Mouse (Mus musculus) intestine, embryonic 16.5 days (tissue): ENCODE data around the gene Fxyd7. TPM values are rescaled to one million over a fixed set of nuclear protein-coding genes. Genes with fewer than 3 reads are reported as not detected.
A peak's percentile ranks its signal among the peaks of the same experiment; 100 is the strongest.

Experiments used
- ATAC-seq: fragments of 200-750 bp; cut with Nextera tagmentation; 2 replicates; pipeline ENCODE4 v1.8.0; 2017; ENCODE audit warnings: moderate TSS enrichment, moderate library complexity
- H3K27ac ChIP-seq: fragments of 300-500 bp; sonication (generic); 2 replicates; pipeline ENCODE4 v1.5.1; 2014; ENCODE audit warnings: mild to moderate bottlenecking, low read length
- H3K27me3 ChIP-seq: fragments of 300-500 bp; sonication (generic); replicated peaks from 2 replicates; pipeline ENCODE4 v1.6.1; 2014; ENCODE audit warnings: low read length, control low read depth, mixed read lengths; ENCODE audit not compliant: control insufficient read depth, insufficient read depth
- H3K36me3 ChIP-seq: fragments of 300-500 bp; sonication (generic); 2 replicates; pipeline ENCODE4 v1.6.1; 2014; ENCODE audit warnings: low read length, control low read depth; ENCODE audit not compliant: control insufficient read depth, insufficient read depth
- H3K4me1 ChIP-seq: fragments of 300-500 bp; sonication (generic); 2 replicates; pipeline ENCODE4 v1.6.1; 2014; ENCODE audit warnings: low read length, control low read depth, mixed read lengths; ENCODE audit not compliant: control insufficient read depth, insufficient read depth
- H3K4me2 ChIP-seq: fragments of 300-500 bp; sonication (generic); 2 replicates; pipeline ENCODE4 v1.6.1; 2014; ENCODE audit warnings: low read depth, low read length, control low read depth
- H3K4me3 ChIP-seq: fragments of 300-500 bp; sonication (generic); 2 replicates; pipeline ENCODE4 v1.5.1; 2014; ENCODE audit warnings: mild to moderate bottlenecking, low read length
- H3K9ac ChIP-seq: fragments of 300-500 bp; sonication (generic); 2 replicates; pipeline ENCODE4 v1.6.1; 2014; ENCODE audit warnings: low read depth, low read length
- H3K9me3 ChIP-seq: fragments of 300-500 bp; sonication (generic); 2 replicates; pipeline ENCODE4 v1.6.1; 2016; ENCODE audit warnings: low read length, control low read depth; ENCODE audit not compliant: control insufficient read depth
- WGBS: fragments of 180-500 bp; shearing (Covaris S2); extraction: QIAGEN DNeasy Blood & Tissue Kit; methylation state at CpG from one replicate; pipeline ENCODE4 v1.1.7; 2014; 5-methylcytosine and 5-hydroxymethylcytosine counted together
- polyA plus RNA-seq: library from polyadenylated mRNA; unstranded; fragments of >200 nt; fragmentation: Nextera tagmentation; extraction: Ambion mirVana; gene quantifications from 2 replicates; pipeline ENCODE4 v1.2.1, GENCODE M21; 2015

Fxyd7 gene
- polyA plus RNA-seq, 1 experiment from 2014 or later = 22.0 TPM

DNA sequence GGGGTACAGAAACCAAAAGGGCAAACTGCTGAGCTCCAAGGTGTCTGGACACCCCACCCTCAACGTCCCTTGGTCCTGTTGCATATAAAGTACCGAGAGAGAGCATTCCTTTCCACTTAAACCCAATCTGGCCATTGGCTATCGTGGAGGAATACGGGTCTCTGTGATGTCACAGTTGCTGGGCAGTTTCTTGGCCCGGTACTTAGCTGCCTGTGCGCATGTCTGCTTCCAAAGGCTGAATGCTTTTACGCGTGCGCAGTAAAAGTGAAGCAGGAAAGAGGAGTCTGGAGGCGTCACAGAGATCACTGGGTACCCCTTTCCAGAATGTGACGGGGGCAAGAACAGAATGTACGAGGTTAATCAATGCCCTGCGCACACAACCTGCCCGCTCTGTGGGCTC lies 18.2 kb upstream of the Fxyd7 start:
- 82% methylated on average over 14 of the region's 14 CpGs for WGBS
- Histone ChIP-seq H3K9me3 (no peaks in the 10 kb centered on the region), H3K36me3 (no peaks in the 10 kb centered on the region), H3K9ac (no peak overlapping the region), H3K4me1 (peaks cover 19% of the 10 kb centered on the region), H3K4me3 (no peak overlapping the region), H3K4me2 (no peak overlapping the region), H3K27ac (no peak overlapping the region), H3K27me3 (no peaks in the 10 kb centered on the region)
- no peak for ATAC-seq

DNA sequence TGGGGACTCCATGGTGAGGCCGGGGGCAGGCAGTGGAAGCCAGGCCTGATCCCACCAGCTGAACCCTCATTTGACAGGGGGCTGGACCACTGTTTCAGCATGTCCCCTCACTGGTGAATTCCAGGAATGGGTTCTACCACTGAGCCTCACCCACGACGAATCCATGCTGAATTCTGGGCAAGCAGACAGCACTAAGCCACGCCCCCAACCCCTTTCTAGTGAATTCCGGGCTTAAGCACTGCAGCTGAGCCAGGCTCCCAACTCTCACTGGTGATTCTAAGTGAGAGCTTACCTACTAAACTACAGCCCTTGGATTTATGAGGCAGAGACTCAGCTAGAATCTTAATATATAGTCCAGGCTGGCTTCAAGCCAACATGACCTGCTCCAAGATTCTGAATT lies 16.6 kb upstream of the Fxyd7 start:
- Histone ChIP-seq H3K36me3 (no peaks in the 10 kb centered on the region), H3K9me3 (no peaks in the 10 kb centered on the region), H3K4me3 (no peak overlapping the region), H3K9ac (no peak overlapping the region), H3K27ac (no peak overlapping the region), H3K4me2 (no peak overlapping the region), H3K27me3 (no peaks in the 10 kb centered on the region), H3K4me1 (peaks cover 14% of the 10 kb centered on the region)
- no peak for ATAC-seq
- WGBS = 36% methylated on average over 5 of the region's 5 CpGs

DNA sequence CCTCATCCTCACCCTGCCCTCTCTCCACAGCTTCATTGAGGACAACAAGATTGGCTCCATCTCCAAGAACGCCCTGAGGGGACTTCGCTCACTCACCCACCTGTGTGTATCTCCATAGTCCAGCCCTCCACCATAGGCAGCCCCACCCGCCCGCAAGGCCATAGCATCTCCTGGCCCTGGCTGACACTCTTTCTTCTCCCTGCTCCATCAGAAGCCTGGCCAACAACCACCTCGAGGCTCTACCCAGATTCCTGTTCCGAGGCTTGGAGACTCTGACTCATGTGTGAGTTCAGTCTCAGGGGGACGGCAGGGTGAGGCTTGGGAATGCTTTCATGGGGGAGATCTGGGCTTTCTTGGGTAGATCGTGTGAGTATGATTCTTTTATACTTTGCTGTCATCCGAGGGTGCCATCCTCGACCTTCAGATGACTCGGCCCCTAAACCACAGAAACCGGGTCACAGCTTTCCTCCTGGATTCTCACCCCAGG lies 11.8 kb upstream of the Fxyd7 start:
- WGBS = 85% methylated on average over 12 of the region's 12 CpGs
- H3K27me3 ChIP-seq = no peaks in the 10 kb centered on the region
- H3K27ac ChIP-seq = no peak overlapping the region
- no peak overlapping the region for H3K4me2 ChIP-seq
- 0 out of 2 replicates have a peak, but pooled peaks cover 3% of the 10 kb centered on the region for H3K4me1 ChIP-seq
- ATAC-seq = no peak
- no peaks in the 10 kb centered on the region for H3K9me3 ChIP-seq
- H3K36me3 ChIP-seq = no peaks in the 10 kb centered on the region
- no peak overlapping the region for H3K9ac ChIP-seq
- no peak overlapping the region for H3K4me3 ChIP-seq

DNA sequence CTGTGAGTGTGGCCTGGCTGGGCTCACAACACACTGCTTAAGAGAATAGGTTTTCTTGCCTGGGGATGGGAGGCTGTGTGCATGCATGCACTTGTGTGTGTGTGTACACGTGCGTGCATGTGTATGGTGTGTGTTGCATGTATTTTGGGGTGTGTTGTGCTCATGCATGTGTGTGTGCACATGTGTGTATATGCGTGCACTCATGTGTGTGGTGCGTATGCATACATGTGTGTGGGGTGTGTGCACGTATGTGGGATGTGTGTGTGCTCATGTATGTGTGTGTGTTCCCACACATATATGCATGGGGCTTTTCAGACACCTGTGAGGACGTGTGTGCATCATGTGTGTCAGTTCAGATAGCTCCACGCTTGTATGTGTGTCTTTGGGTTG lies 9.3 kb upstream of the Fxyd7 start:
- Histone ChIP-seq H3K9me3 (no peaks in the 10 kb centered on the region), H3K36me3 (no peaks in the 10 kb centered on the region), H3K27me3 (no peaks in the 10 kb centered on the region), H3K4me3 (no peak overlapping the region), H3K4me1 (no peaks in the 10 kb centered on the region; the same call in 1 of the 2 replicates), H3K27ac (no peak overlapping the region), H3K4me2 (no peak overlapping the region), H3K9ac (no peak overlapping the region)
- no peak for ATAC-seq
- 83% methylated on average over 7 of the region's 7 CpGs for WGBS

DNA sequence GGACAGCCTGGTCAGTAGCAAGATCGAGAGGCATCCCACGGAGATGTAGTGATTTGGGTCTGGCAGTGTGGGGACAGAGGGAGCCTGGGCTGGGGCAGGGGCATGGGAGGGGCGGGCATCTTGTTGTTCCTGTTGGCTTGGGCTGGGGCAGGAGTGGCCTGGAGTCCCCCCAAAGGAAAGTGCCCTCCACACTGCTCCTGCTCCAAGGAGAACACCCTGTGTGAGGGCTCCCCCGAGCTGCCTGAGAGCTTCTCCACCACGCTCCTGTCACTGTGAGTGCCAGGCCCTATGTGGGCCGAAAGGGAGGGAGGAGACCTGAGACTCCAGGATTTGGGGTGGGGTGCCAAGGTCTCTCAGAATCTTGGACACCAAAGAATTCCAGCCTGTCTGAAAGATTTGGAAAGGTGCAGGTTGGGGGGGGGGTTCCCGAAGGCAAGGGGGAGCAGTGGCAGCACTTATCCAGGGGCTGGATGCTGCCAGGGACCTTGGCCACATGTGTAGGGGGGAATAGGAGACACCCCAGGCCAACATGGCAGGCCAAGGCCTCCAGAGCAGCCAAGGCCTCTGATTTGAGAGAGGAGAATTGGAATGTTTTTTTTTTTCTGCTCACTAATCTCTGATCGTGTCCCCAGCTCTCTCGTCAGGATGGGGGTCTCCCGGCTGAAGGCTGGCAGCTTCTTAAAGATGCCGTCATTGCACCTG lies 8.8 kb upstream of the Fxyd7 start:
- no peaks in the 10 kb centered on the region for H3K27me3 ChIP-seq
- H3K9ac ChIP-seq = 0 out of 2 replicates have a peak overlapping the region, but pooled peaks have one; percentile 14
- peaks cover 5% of the 10 kb centered on the region; the same call in 1 of the 2 replicates for H3K4me1 ChIP-seq
- H3K36me3 ChIP-seq = no peaks in the 10 kb centered on the region
- no peak overlapping the region for H3K4me3 ChIP-seq
- WGBS = 75% methylated on average over 11 of the region's 11 CpGs
- no peak overlapping the region for H3K27ac ChIP-seq
- no peak for ATAC-seq
- H3K4me2 ChIP-seq = no peak overlapping the region
- no peaks in the 10 kb centered on the region for H3K9me3 ChIP-seq

DNA sequence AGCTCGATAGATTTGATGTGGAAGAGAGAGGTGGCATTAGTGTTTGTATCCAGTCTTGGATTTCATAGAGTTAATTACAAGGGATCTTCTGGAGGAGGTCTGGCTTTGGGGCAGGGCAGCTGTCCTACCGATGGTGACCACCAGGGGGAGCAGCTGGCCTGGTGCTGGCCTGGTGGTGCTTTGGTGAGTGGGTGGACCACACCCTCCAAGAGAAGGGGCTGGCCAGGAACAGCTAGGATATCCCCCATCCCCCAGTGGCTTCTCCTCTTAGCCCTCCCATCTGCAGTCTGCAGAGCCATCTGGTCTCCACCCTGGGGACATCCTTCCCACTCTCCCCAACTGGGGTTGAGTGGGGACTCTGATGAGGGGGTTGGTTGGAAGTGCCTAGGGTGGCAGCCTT lies 7.8 kb upstream of the Fxyd7 start, which contains the start of gene Lgi4:
Gene Lgi4 (plus strand): TSS at position 235 of the 400 bp plus-strand sequence.
- H3K27ac ChIP-seq = peak within 1 kb of the TSS; percentile 37; the same call in 1 of the 2 replicates
- WGBS = 3% methylated on average over 2 of the region's 2 CpGs
- H3K9ac ChIP-seq = 0 out of 2 replicates have a peak within 1 kb of the TSS, but pooled peaks have one; percentile 14
- ATAC-seq = peak; percentile 40
- H3K4me3 ChIP-seq = no peak within 1 kb of the TSS
- H3K4me2 ChIP-seq = no peak within 1 kb of the TSS
- H3K36me3 ChIP-seq = no peaks in the 10 kb centered on the region
- peaks cover 13% of the 10 kb centered on the region for H3K4me1 ChIP-seq
- H3K9me3 ChIP-seq = no peaks in the 10 kb centered on the region
- H3K27me3 ChIP-seq = 0 out of 2 replicates have a peak, but pooled peaks cover under 1% of the 10 kb centered on the region

DNA sequence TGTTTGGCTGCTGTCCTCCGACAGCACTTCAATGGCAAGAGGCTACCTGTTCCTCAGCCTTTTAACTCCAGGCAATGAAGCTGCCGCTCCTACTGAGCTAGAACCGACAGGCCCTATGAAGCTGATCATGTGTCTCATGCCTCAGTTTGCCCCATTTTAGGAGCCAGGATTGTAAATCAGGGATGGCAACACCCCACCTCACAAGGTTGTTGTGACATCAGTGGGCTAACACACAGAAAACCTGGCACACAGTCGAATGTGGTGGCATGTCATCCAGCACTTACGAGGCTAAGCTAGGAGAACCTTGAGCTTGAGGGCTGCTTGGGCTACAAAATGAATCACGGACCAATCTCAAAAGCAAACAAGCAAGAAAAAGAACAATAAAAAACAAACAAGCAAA lies 6.9 kb upstream of the Fxyd7 start:
- no peak overlapping the region for H3K9ac ChIP-seq
- H3K4me3 ChIP-seq = no peak overlapping the region
- H3K27ac ChIP-seq = no peak overlapping the region
- peaks cover 8% of the 10 kb centered on the region for H3K27me3 ChIP-seq
- ATAC-seq = no peak
- H3K9me3 ChIP-seq = no peaks in the 10 kb centered on the region
- H3K36me3 ChIP-seq = no peaks in the 10 kb centered on the region
- peaks cover 16% of the 10 kb centered on the region for H3K4me1 ChIP-seq
- no peak overlapping the region for H3K4me2 ChIP-seq
- WGBS = 88% methylated on average over 6 of the region's 6 CpGs

DNA sequence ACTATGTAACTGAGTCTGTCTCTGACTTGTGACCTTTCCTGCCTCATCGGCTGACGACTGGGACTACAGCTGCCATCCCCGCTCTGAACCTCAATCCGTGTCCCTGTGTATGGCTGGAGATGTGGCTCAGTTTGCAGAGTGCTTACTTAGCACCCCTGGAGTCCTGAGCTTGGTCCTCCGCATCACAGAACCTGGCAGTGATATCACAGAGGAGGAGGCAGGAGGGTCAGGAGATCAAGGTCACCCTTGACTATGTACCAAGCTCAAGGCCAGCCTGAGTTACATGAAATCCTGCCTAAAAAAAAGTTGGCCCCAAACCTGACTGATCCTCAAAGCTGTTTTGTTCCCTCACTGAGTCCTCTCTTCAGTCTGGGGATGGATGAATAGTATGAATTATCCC lies 6.5 kb upstream of the Fxyd7 start:
- H3K27ac ChIP-seq = no peak overlapping the region
- H3K36me3 ChIP-seq = no peaks in the 10 kb centered on the region
- 71% methylated on average over 5 of the region's 5 CpGs for WGBS
- no peak overlapping the region for H3K4me3 ChIP-seq
- ATAC-seq = no peak
- H3K4me1 ChIP-seq = peaks cover 19% of the 10 kb centered on the region
- H3K4me2 ChIP-seq = no peak overlapping the region
- peaks cover 13% of the 10 kb centered on the region for H3K27me3 ChIP-seq
- no peak overlapping the region for H3K9ac ChIP-seq
- H3K9me3 ChIP-seq = no peaks in the 10 kb centered on the region

DNA sequence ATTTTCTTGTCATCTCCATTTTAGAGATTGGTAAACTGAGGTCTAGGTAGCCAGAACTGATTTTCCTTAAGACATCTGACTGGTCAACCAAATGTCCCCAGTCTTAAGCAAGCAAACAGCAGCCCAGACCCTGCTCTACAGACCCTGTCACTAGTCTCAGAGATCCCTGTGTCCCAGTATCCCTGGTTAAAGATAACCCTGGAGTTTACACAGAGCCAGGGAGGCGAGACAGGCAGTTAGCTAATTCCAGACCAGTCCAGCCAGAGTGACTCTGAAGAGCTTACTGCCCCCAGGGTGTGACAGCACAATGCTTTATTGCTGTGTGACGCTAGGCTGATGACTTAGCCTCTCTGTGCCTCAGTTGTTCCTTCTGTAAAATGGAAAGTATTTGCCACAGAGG lies 5.8 kb upstream of the Fxyd7 start, which contains the start of gene Fxyd1:
Gene Fxyd1 (minus strand): TSS at position 129 of the 400 bp plus-strand sequence.
- Histone ChIP-seq H3K4me2 (no peak within 1 kb of the TSS), H3K27ac (no peak within 1 kb of the TSS), H3K36me3 (no peaks in the 10 kb centered on the region), H3K27me3 (peaks cover 19% of the 10 kb centered on the region), H3K9me3 (no peaks in the 10 kb centered on the region), H3K9ac (0 out of 2 replicates have a peak within 1 kb of the TSS, but pooled peaks have one; percentile 61), H3K4me1 (peaks cover 26% of the 10 kb centered on the region), H3K4me3 (no peak within 1 kb of the TSS)
- WGBS = 63% methylated on average over 2 of the region's 2 CpGs
- no peak for ATAC-seq
